Mouse (Mus musculus): ENCODE data around the gene Chkb.

GRCm38 (mm10) chr15:89434136-89434535 is 4.4 kb upstream of the Chkb start:
- TF ChIP-seq CTCF (IDR thresholded peaks at IDR 0.05; ENCODE audit: extremely low read depth, insufficient read length, insufficient replicate concordance, low read depth, low read length) (no peak), POLR2A (IDR thresholded peaks at IDR 0.05; ENCODE audit: low read depth, low read length) (no peak)

Measured in small intestine, adult 2 months (tissue).